ENCODE assay signal across 9 mouse cellular contexts in the genomic region with DNA sequence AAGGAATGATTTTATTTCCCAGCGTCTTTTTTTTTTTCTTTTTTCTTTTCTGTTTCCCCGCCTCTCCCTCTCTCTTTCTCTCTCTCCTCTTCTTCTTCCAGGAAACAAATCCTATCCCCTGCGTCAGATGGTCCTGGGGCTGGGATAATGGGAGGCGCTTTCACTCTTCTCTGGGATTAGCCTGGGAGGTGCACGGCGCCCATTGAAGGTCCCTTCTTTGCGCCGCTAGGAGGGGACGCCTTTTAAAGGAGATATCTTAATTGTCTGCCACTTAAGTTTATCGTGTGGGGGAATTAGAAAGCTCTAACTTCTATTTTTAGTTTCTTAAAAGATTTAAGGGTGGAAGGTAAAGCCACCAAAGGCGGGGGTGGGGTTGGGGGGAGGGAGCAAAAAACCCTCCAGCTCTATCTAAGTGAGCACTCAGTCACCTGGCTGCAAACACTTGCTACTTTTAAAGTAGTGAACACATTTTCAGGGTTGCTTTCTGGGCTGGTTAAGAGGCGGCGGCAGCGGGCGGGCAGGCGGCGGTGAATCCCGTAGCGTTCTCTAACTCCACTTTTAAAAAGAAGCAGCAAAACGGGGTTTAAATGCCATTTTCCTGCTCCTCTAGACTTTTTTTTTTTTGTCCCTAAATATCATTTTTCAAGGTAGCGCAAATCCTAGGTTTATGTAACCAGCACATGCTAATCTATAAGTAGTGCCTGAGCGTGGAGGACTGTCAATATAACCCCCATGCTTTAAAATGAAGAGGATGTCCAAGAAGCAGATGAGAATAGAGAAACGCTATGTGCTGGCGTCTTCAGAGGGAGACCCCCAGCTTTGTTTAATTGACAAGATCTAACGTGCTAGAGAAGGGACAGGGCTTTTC. TPM values are rescaled to one million over a fixed set of nuclear protein-coding genes. Genes with fewer than 3 reads are reported as not detected.
A peak's percentile ranks its signal among the peaks of the same experiment; 100 is the strongest.
DNase-seq lines count a peak whose midpoint lies in the region; ATAC-seq and TF ChIP-seq lines count a peak whose summit lies in the region.
"Had no signal": no experiment of that assay in that cellular context is flagged by ENCODE, and none has a peak within 500 bp of the region (broad histone marks: within the 10 kb centered on the region; RNA-seq: fewer than 3 reads in every experiment).

No protein-coding gene starts in this region.

- under 1% methylated on average over 25 of the region's 25 CpGs for WGBS in heart, embryonic 12.5 days
- WGBS in hindbrain, embryonic 12.5 days = under 1% methylated on average over 25 of the region's 25 CpGs
- WGBS in midbrain, postnatal 0 days = under 1% methylated on average over 25 of the region's 25 CpGs

- TF ChIP-seq CTCF in midbrain, postnatal 0 days (IDR thresholded peaks at IDR 0.05) = no peak

- no peaks in the 10 kb centered on the region for H3K36me3 ChIP-seq in heart, embryonic 12.5 days
- 0 out of 2 replicates have a peak, but pooled peaks cover 6% of the 10 kb centered on the region for H3K36me3 ChIP-seq in hindbrain, embryonic 12.5 days
- H3K36me3 ChIP-seq in midbrain, postnatal 0 days (ENCODE audit: insufficient read depth, low read length) = no peaks in the 10 kb centered on the region

- no peak for ATAC-seq in heart, embryonic 12.5 days (ENCODE audit: insufficient number of reproducible peaks, low FRiP score)
- no peak for ATAC-seq in hindbrain, embryonic 12.5 days (ENCODE audit: low FRiP score)
- no peak for ATAC-seq in midbrain, postnatal 0 days (ENCODE audit: low FRiP score)

- peak overlapping the region; percentile 37 for H3K4me3 ChIP-seq in heart, embryonic 12.5 days
- peak overlapping the region; percentile 10; the same call in 1 of the 2 replicates for H3K4me3 ChIP-seq in hindbrain, embryonic 12.5 days
- peak overlapping the region; percentile 13; the same call in 1 of the 2 replicates for H3K4me3 ChIP-seq in midbrain, postnatal 0 days (ENCODE audit: low read depth, low read length)

- H3K4me1 ChIP-seq in heart, embryonic 12.5 days (replicated peaks) = peaks cover 26% of the 10 kb centered on the region
- peaks cover 43% of the 10 kb centered on the region for H3K4me1 ChIP-seq in hindbrain, embryonic 12.5 days
- no peaks in the 10 kb centered on the region for H3K4me1 ChIP-seq in midbrain, postnatal 0 days (ENCODE audit: insufficient read depth, low read length)

- peaks cover 82% of the 10 kb centered on the region for H3K27me3 ChIP-seq in heart, embryonic 12.5 days (replicated peaks)
- H3K27me3 ChIP-seq in hindbrain, embryonic 12.5 days = peaks cover 80% of the 10 kb centered on the region
- H3K27me3 ChIP-seq in midbrain, postnatal 0 days (ENCODE audit: insufficient read depth, low read length) = peaks cover 90% of the 10 kb centered on the region
- H3K27me3 ChIP-seq: CH12.LX had no signal

- no peaks in the 10 kb centered on the region for H3K9me3 ChIP-seq in heart, embryonic 12.5 days (replicated peaks)
- H3K9me3 ChIP-seq in hindbrain, embryonic 12.5 days (replicated peaks) = no peaks in the 10 kb centered on the region
- no peaks in the 10 kb centered on the region for H3K9me3 ChIP-seq in midbrain, postnatal 0 days (ENCODE audit: low read length)

- intact Hi-C loops in heart, postnatal 36 days (cut with DNase I) = no loop called here

- no peak for DNase-seq in heart, postnatal 36 days
- DNase-seq in cerebellum, postnatal 10 days = peak; percentile 67 to 74
- no peak for DNase-seq in midbrain, postnatal 0 days (ENCODE audit: low spot score)
- no peak for DNase-seq in testis, postnatal 10 days (ENCODE audit: low spot score)
- DNase-seq in kidney, postnatal 10 days = no peak
- no peak for DNase-seq in frontal cortex, postnatal 14 days (ENCODE audit: low spot score in 2 of 2)

- H3K27ac ChIP-seq in heart, embryonic 12.5 days (ENCODE audit: poor library complexity, severe bottlenecking) = no peak overlapping the region
- peak overlapping the region; percentile 72 for H3K27ac ChIP-seq in hindbrain, embryonic 12.5 days
- H3K27ac ChIP-seq in midbrain, postnatal 0 days (ENCODE audit: low read depth, low read length) = no peak overlapping the region

- peak overlapping the region; percentile 69 for H3K4me2 ChIP-seq in heart, embryonic 12.5 days
- peak overlapping the region; percentile 47 for H3K4me2 ChIP-seq in hindbrain, embryonic 12.5 days (replicated peaks)
- peak overlapping the region; percentile 36 for H3K4me2 ChIP-seq in midbrain, postnatal 0 days (ENCODE audit: low read depth, low read length, poor library complexity, severe bottlenecking)

- no peak overlapping the region for H3K9ac ChIP-seq in heart, embryonic 12.5 days
- H3K9ac ChIP-seq in hindbrain, embryonic 12.5 days = no peak overlapping the region
- no peak overlapping the region for H3K9ac ChIP-seq in midbrain, postnatal 0 days (replicated peaks; ENCODE audit: low read length, poor library complexity, severe bottlenecking)

RNA-seq across cellular contexts. Expression of gene Pax6, which starts 20.0 kb away (rescaled TPM):
- 0.28 and 0.46 TPM in 2 replicates for polyA plus RNA-seq in heart, embryonic 12.5 days (2016; fragmentation: Nextera tagmentation; extraction: Ambion mirVana)
- total RNA-seq in heart, postnatal 36 days (2021) = not detected
- 17.9 and 20.1 TPM in 2 replicates for polyA plus RNA-seq in hindbrain, embryonic 12.5 days (2016; fragmentation: Nextera tagmentation; extraction: Ambion mirVana)
- 15.4 and 27.1 TPM in 2 replicates for total RNA-seq in midbrain, postnatal 0 days (2014; rRNA removed)
- 6.9 and 11.3 TPM in 2 replicates for polyA plus RNA-seq in midbrain, postnatal 0 days (2015; fragmentation: Nextera tagmentation; extraction: Ambion mirVana)

Comparison
In these comparisons a context has a peak if more than half of its experiments do, and no peak if none do; other contexts are left out.
1. DNase-seq: peak in cerebellum, postnatal 10 days (2 of 2); none in heart, postnatal 36 days (0 of 2), midbrain, postnatal 0 days (single experiment), testis, postnatal 10 days (single experiment), kidney, postnatal 10 days (single experiment) and frontal cortex, postnatal 14 days (0 of 2).
2. Peak in every context shown above with its lines, with median percentiles within 50 percentile points of each other: H3K4me2 ChIP-seq and H3K4me3 ChIP-seq.